Mouse (Mus musculus) cortical plate, adult 2 months (tissue): ENCODE data around the gene Sh3rf3.

ENCODE experiments used
- CTCF ChIP-seq: fragments of 200-500 bp; IDR thresholded peaks from 2 replicates; pipeline ENCODE4 v1.5.1; 2011; ENCODE audit warnings: mild to moderate bottlenecking, control low read depth, low read length; ENCODE audit not compliant: insufficient read depth; ENCODE audit errors: extremely low read depth
- POLR2A ChIP-seq: fragments of 200-500 bp; IDR thresholded peaks from 2 replicates; pipeline ENCODE4 v1.6.1; 2011; ENCODE audit warnings: mild to moderate bottlenecking, low read length, control low read depth; ENCODE audit not compliant: insufficient read depth; ENCODE audit errors: extremely low read depth

DNA sequence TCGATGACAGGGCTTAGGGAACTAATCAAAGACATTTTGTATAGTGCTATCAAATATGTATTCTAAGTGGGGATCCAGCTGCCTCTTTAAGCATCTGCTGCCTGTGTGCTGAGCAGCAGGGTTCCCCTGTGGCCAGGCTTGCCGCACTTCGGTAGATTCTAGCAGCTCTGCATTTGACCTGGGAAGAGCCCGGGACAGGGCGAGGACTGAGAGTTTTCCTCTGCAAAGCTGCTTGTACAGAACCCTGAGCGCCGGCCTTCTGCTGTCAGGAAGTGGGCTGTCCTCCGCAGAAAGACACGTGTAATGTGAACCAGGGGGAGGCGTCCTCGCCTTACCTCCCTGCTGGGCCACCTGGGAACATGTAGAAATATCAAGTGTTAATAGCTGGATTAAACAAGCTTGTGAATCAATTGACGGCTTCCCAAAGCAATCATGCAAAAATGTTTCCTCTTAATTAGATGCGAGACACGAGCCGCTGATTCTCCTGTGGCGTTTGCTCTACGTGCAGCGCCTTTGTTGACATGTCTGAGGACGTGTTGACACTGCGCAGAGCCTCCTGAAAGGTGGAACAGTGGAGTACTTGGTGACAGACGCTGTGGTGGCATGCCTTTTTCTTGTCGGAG, 119.1 kb downstream of the Sh3rf3 start:
- TF ChIP-seq CTCF (no peak), POLR2A (no peak)
